Mouse (Mus musculus) left cerebral cortex, postnatal 36 days (tissue): ENCODE results near the gene Mapk1ip1. TPM values are rescaled to one million over a fixed set of nuclear protein-coding genes. Genes with fewer than 3 reads are reported as not detected.

Source experiments
- DNase-seq, 2 experiments: peaks; one replicate each; pipeline ENCODE4 v3.0.0; 2021 to 2022; ENCODE audit warnings: low spot score in 2 of 2, mixed read lengths in 1 of 2
- intact Hi-C: fragments of 180-260 bp; cut with DNase I; formaldehyde crosslinking; loops from one replicate; pipeline ENCODE4 v1.15.1; 2025
- total RNA-seq, 2 experiments: library from RNA; stranded (reverse); gene quantifications; 2 replicates each; pipeline ENCODE4 v1.2.3; 2021

Gene Mapk1ip1
- total RNA-seq, 2 experiments from 2014 or later, result 33.7 to 59.3 TPM

DNA sequence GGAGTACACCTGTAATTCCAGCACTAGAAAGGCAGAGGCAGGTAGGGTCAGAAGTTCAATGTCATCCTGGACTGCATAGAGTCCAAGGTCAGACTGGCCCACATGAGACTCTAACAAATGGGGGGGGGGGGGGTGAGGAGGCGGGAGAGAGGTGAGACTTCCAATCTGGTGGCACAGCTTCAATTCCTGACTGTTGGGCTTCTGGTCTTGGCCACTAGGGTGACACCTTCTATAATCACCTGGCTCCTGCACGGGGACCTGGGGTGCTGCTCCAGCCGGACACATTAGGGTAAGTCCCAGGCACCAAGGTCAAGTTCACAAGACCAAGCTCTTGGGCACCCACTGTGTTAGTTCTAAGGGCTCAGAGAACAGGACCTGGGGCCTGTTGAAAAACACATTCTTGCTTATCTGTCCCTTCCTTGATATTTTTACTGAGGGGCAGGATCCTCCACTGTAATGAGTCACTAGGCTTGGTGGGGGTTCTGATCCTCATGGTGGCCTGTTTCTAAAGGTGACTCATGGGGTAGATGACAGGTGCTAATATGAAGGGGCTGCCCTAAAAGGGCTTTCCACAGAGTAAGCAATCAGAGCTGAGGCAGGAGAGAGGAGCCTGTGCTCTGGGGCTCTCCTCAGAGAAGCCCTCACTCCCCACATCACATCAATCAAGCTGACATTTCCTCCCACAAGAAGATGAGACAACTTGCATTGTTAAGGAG, 4.5 kb downstream of the Mapk1ip1 start:
- no peak for DNase-seq
- intact Hi-C loops, result loop anchor here (5.0 kb wide), 1 partner anchor 81 kb away; no protein-coding TSS in a partner anchor

DNA sequence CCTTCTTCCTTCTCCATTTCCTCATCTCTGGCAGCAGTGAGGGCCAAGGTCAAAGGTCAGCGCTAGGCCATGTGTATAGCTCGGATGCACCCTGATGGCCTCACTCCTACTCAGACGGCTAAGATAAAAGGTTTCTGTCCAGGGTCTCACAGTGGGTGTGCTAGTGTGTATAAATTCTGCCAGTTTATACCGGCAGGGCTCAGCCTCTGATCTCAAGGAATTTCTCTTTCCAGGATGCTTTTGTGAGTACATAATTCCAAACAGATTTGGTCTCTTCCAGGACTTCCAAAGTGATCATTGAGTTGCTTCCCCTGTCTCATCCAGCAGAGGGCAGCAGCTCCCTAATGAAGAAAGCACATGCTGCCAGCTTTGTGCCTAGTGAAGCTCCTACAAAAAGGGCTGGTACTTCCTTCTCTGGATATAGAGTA, 5.5 kb downstream of the Mapk1ip1 start:
- intact Hi-C loops, result loop anchor here (5.0 kb wide), 1 partner anchor 82 kb away; no protein-coding TSS in a partner anchor

DNA sequence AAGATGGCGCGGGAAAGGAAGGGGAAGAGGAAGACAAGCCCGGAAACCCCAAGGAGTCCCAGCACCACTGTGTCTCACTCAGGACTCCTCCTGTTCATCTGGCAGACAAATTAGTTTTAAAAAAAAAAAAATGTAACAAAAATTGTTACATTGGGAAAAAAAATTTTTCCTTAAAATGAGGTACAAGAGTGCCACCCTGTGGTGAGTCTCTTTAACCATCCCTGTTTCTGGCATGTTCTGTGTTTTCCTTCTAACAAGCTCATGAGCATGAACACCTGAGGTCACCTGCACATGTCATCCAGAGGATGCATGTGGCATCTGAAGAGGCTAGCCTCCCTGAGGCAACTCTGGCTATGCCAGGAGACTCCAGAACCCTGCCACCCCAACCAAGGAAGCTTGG, 11.0 kb downstream of the Mapk1ip1 start:
- no peak for DNase-seq
- intact Hi-C loops, result loop anchor here (2.0 kb wide), 1 partner anchor 1356 kb away; no protein-coding TSS in a partner anchor

More for the DNA sequence above, 5.5 kb downstream of the Mapk1ip1 start:
- peak; percentile 67 to 81 for DNase-seq

DNA sequence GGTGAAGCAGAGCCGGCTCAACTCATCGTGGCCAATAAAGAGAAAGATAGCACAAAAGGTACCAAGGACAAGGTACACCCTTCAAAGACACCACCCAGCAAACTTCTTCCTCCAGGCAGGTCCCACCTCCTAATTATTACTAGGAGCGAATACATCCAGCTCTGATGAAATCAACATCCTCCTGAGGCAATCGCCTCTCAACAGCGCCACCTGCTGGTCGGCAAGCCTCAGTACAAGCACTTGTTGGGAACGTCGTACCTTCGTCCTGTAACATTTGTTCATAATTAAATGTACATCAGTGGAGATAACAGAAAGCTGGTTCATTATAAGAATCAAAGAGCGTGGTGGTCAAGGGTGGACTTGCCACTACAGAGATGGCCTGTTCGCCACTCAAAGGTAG, 18.3 kb downstream of the Mapk1ip1 start:
- DNase-seq, result peak; percentile 49 to 62
- intact Hi-C loops, result loop anchor here (2.0 to 10.0 kb wide), 4 partner anchors 93 to 1349 kb away; no protein-coding TSS in a partner anchor

DNA sequence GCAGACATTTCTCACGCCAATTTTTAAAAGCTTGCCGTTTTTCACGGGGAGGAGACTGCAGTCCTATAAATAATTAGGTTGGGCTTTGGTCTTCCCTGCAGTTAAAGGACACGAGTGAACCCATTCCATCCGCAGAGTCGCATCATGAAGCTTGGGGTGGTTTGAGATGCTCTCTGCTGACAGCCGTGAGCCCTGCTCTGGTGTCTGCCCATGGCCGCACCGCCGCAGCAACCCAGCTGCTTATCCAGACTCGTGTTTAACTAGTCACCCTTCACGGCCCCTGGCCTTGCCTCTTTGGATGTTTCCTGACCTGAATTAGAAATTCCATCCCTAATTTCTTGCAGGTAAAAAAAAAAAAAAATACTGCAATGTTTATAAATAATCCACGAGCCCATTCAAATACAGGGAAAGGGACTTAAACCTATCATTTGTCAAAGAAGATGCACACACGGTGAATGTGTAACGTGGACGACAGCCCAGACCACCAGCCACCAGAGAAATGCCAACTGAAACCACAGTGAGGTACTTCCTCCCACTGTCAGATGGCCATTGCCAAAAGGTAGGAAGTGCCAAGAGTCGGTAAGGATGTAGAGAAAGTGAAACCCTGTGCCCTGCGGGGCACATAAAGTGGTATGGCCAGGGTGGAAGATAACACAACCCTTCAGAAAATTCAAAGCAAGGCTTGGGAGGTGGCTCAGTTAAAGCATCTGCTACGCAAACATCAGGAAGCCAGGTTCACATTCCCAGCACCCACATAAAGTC, 20.9 kb downstream of the Mapk1ip1 start:
- intact Hi-C loops, result loop anchor here (5.0 to 10.0 kb wide), 2 partner anchors 400 to 1223 kb away; no protein-coding TSS in a partner anchor
- DNase-seq, result no peak

DNA sequence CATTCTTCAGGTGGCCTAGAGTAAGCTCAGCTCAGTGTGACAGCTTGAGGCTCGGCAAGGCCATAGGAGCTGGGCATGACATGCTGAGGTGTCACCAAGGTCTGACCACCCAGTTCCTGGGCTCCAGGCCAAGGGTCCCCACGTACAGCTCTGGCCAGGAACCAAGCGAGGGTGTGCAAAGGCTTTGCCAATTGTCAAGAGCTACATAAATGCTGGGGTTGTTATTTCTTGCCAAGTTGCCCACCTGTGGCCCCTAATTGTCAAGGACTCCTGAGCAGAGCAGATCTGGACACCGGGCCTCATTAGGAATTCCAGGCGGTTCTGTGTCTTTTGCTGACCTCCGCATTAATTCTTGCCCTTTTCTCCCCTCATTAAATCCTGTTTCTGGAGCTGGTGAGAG, 21.6 kb downstream of the Mapk1ip1 start:
- no peak for DNase-seq
- intact Hi-C loops, result loop anchor here (10.0 kb wide), 1 partner anchor 400 kb away; no protein-coding TSS in a partner anchor

DNA sequence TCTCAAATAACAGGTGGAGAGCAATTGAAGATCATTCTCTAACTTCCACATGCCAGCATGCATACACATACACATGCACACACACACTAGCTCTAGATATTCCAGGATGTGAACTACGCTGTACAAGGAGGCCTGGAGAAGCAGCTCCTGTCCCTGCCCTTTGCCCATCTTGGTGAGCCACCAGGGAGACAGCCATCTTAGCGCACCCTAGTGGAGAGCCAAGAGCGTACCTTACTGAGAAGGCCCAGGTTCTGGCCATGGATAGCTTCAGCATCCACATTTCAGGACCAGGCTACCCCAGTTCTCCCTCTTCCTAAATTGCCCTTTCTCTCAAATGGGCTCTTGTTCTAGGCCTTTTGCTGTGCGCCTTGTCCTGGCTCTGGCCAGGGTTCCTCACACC, 27.8 kb downstream of the Mapk1ip1 start:
- intact Hi-C loops, result no loop called here
- DNase-seq, result no peak

DNA sequence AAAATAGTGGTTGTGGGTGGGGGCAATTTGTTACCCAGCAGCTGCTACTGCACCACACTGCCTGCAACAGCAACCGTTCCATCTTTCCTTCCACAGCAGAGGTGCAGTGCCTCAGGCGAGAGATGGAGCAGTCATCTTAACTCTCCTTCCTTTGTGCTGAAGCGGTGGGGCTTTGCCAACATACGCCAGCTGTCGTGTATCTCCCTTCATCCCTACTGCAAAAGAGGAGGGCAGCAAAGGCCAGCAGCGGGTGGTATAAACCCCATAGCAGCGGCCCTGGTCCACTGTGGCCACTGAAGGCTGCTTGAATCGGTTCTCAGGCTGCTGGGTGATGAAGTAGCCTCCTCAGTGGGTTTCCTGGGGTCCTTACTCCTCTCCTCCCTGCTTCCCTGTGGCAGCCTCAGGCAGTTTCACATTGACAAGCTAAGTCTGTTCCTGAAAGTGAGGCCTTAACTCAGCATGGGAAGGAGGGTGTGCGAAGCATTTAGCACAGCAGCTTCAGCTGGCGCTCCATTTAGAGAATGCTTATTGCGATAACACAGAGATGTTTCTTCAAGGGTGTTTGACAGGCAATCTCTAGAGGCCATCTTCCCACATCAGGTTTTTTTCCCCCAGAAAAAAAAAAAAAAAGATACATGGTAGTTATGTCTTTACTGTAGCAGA, 32.7 kb downstream of the Mapk1ip1 start:
- DNase-seq, result no peak
- intact Hi-C loops, result no loop called here

DNA sequence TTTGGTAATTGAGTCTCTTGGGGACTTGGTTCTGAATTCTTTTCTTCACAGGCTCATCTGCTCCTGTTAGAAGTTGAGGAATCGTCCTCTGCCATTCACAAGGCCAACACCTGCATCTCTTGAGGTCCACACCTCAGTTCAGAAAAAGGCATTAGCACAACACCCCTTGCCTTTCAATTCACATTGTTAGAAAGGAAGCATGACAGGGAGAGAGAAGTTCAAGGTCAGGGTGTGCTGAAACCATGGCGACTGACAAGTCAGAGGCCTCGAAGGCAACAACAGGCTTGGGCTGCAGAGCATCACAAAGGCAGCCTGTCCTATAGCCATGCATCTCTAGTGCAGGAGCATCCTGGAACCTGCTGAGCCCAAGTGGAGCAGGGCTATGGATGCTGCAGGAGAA, 38.9 kb downstream of the Mapk1ip1 start:
- intact Hi-C loops, result no loop called here
- no peak for DNase-seq

DNA sequence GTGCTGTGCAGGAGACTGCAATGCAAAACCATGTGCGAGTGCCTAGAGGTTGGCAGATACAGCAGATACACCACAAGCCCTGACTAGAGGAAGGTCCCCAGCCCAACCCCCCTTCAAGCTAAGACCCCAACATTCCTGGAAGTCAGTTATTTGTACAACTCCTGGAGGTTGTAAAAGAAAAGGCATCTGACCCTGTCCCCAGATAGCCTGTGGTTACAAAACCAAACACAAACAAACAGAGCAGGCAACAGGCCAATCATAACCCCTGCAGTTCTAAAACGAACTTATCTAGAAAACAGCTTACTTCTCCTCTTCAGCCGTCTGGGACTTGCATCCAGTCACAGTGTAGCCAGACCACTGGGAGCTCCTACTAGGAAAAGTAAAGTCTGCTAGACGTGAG, 42.7 kb downstream of the Mapk1ip1 start:
- intact Hi-C loops, result no loop called here
- no peak for DNase-seq

DNA sequence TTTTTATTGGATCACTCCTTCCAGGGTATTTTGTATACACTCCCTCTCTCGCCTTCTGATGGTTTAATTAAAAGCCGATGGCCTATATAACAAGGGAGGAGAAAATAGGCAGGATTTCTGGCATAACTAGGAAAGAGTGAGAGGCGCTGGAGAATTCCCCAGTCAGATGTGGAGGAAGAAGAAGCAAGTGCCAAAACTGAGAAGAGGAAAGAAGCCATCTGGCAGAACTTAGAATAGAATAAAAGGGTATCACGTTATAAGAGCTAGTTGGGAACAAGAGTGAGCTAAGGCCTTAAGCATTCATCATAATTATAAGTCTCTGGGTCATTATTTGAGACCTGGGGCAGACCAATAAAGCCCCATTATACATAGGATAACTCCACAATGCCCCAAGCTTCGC, 58.0 kb downstream of the Mapk1ip1 start:
- intact Hi-C loops, result no loop called here
- DNase-seq, result peak; percentile 16

Other genes with a start within 250 kb of the Mapk1ip1 start
- 10 to 100 TPM; 68.9 to 79.0 TPM for gene Ppp2r2d, start 194 bp downstream of the Mapk1ip1 start, total RNA-seq
- gene Bnip3, start 63.2 kb upstream of the Mapk1ip1 start, total RNA-seq, result 100 to 1,000 TPM; 136 to 145 TPM
- 10 to 100 TPM; 44.0 to 52.3 TPM for gene Jakmip3, start 94.5 kb upstream of the Mapk1ip1 start, total RNA-seq
- 10 to 100 TPM; 55.3 to 56.0 TPM for gene Dpysl4, start 239.7 kb upstream of the Mapk1ip1 start, total RNA-seq